Mouse (Mus musculus) layer of hippocampus, adult 18-20 months (tissue): ENCODE measurements around the gene Plagl2. TPM values are rescaled to one million over a fixed set of nuclear protein-coding genes. Genes with fewer than 3 reads are reported as not detected.

Experiments
- DNase-seq, 2 experiments: peaks; one replicate each; pipeline ENCODE4 v3.0.0; 2022; ENCODE audit warnings: low spot score in 2 of 2
- total RNA-seq, 2 experiments: library from RNA; stranded (reverse); gene quantifications; 2 replicates each; pipeline ENCODE4 v1.2.3; 2021

The Plagl2 gene
- total RNA-seq, 2 experiments from 2014 or later, result 5.9 TPM

DNA sequence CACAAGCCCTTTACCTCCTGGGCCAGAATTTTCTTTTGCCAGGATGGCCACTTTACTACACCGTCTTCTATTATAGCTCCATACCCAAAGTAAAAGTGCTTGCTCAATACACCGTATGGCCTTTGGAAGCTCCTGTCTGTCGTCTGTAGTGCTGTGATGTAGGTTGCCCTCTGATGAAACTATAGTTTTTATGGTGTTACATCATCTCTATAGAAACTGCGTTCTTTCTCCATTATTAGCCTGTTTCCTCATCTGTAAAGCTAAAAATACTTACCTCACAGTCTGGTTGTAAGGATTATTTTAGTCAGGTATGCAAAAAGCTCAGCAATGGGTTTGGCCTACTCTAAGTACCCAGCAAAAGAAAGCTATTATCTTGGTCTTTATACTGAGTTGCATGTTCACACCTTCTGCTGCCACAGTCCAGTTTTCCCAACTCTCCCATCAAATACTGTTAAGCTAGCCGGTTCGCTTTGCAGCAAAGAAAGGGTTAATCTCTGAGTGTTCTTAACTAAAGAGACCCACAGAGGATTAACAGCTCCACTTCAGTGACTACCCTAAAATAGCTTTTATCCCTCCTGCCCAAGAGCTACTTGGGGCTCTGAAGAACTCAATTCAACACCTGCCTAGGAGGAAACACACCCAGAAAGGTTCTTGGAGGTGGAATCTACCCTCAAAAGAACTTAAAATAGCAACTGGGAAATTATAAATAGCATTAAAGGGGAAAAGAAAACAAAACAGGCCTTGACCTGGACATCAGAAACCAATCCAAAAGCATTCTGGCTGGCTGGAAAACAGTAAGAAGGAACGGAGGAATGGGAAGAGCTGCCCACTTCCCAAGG is 2.0 kb downstream of the Plagl2 start:
- DNase-seq, result no peak

DNA sequence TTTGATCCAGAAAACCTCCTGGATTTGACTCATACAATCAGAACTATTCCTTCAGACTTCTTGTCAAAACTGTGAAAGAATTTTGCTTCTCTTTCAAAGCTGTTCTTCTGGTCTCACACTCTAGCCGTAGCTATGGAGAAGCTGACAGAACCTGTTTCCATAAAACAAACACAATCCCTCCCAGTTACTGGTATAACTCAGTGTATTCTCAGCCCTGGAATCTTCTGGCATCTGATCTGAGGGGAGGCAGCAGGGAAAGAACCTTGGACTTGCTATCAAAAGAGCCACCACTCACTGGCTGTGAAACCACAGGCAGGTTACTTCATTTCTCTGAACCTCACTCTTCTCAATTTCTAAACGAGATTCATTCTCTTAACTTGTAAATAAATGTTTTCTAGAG is 2.8 kb downstream of the Plagl2 start:
- DNase-seq, result no peak

- DNase-seq, result no peak
Observed at GRCm38 (mm10) chr2:153237891-153238290, 3.3 kb downstream of the Plagl2 start.

DNA sequence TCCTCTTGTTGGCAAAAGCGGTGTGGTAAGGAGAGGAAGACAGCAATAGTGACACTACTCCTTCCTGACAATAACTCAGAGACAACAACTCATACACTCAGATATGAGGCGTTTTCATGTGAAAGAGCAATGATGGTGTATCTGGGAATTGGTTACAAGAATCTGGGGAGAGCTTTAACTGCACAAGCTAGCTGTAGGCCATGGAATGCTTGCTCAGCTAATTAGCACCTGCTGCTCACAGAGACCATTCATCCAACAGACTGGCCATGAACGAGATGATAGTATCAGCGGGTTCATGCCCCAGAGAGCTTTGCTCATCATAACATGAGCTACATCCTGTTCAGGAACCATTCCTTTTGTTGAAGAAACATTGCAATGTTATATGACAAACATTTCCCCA is 4.0 kb downstream of the Plagl2 start:
- DNase-seq, result no peak

DNA sequence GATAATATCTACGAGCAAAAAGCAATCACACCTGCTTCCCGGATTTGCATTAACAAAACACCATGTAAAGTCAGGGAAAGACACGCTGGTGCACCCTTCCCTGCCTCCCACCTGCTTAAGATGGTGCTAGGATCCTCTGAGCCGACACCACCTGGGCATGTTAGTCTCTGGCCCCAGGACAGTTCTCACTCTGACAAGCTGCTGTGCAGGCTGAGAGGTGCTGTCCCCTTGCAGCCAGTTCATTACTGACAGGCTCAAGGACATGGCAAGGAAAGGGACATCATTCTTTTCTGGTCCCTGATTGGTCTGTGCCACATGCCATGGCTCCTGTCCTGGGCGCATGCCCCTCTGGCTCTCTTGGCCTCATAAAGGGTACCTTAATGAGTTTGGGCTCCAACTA is 12.7 kb downstream of the Plagl2 start:
- no peak for DNase-seq

DNA sequence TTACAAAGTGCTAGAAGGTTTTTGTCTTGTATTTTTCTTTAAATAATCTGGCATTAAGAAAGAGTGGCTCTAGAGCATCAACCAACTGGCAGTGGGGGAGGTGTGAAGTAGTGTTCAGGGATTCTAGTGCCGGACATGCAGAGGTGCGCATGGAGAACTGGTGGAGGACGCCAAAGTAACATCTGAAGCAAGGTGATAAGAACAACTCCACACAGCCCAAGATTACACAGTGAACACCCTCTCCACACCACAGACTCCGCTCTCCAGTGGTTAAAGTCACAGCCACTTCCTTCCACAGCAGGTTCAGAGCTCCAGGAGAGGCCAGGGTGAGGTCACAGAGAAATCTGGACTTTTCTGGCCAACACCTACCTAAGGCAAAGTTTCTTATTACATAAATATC is 13.3 kb downstream of the Plagl2 start:
- DNase-seq, result no peak

DNA sequence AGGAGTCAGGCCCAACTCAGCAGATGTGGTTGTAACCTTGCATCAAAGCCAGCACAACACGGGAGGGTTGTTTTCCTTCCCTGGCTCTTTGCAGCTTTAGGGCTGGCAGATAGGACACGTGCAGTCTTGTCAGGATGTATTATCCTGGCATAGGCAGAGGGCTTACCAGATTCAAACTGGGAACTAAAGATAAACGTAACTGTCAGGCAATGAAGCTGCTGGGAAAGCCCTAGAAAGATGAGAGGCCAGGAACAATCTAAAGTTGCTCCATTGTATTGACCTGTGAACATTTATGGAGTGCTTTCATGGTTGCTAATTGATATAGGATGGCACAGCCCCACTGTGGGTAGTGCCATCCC is 15.7 kb downstream of the Plagl2 start:
- no peak for DNase-seq

GRCm38 (mm10) chr2:153224946-153225594 is 16.2 kb downstream of the Plagl2 start, which contains the start of gene Tspyl3:
Gene Tspyl3, minus strand, starts transcription at chr2:153225441.
- DNase-seq, result peak; percentile 33 to 54

- DNase-seq, result no peak
Observed at GRCm38 (mm10) chr2:153222566-153222965, 18.7 kb downstream of the Plagl2 start.

DNA sequence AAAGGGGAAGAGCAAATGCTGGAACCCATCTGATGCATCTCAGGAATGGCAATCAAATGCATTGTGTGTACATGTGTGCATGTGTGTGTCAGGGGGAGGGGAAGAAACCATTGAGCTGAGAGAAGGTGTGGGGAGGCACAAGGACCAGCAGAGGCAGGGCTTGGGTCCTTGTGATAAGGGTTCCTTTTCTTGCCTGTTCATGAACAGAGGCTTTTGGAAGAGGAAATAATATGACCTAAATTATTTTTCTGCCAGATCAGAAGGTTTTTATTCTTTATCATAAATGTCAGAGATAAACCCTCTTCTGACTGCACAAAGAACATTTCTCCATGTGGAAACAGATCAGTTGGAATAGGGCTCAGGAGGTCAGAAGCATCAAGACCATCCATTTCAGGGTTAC is 19.1 kb downstream of the Plagl2 start:
- no peak for DNase-seq

DNA sequence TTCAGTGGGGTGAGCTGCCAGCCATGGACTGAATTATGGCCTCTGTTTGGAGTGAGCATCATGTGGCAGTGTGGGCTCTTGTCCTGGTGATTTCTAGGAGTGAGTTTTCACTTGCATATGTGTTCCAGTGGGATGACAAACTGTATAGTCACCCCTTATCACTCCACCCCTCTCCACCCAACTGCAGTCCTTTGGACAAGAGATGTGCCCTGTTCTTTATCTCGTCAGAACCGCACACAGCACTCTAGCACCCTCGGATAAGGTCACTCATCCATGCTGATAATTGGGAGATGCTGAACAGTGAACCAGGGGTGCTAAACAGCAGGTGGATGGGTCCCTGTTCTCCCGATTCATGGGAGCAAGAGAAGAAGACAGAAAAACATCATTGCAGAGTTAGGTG is 19.6 kb downstream of the Plagl2 start:
- DNase-seq, result no peak

- no peak for DNase-seq
Observed at GRCm38 (mm10) chr2:153218516-153218915, 22.7 kb downstream of the Plagl2 start.

- no peak for DNase-seq
Observed at GRCm38 (mm10) chr2:153217826-153218340, 23.3 kb downstream of the Plagl2 start.

- no peak for DNase-seq
Observed at GRCm38 (mm10) chr2:153215421-153215820, 25.8 kb downstream of the Plagl2 start.

- no peak for DNase-seq
Observed at GRCm38 (mm10) chr2:153214771-153215259, 26.4 kb downstream of the Plagl2 start.

DNA sequence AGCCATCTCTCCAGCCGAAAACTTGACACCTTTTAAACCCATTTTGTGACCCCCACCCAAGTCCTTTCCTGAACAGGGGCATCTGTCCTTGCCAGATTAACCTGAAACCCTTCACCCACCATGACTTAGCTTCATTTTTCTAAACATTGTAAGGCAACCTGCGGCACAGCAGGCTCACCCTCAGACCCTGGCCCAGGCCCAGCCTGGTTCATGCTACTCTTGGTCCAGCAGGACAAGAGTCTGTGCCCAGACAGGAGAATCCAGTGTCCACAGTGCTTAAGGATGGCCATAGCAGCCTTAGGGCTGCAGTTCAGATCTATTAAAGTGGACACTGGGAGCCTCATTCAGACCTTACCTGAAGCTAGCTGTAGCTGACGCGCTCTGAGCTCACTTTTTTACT is 27.9 kb downstream of the Plagl2 start:
- no peak for DNase-seq

DNA sequence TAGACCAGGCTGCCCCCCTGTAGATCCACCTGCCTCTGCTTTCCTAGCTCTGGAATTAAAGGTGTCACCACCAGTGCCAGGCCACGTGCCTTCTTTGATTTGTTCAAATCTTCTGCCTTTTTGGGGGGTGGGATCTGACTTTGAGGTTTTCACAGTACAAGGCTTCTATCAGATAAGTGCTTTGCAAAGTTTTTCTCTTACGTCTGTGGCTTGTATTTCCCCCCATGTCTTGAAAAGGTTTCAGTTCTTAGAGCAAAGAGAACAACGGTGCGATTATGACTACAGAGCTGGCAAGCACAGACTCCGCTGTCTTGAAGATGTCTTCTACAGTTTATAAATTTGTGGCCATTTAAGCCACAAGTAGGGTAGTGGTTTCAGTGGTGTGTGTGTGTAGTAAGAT is 29.8 kb downstream of the Plagl2 start:
- DNase-seq, result no peak

GRCm38 (mm10) chr2:153209286-153209685 is 31.9 kb downstream of the Plagl2 start:
- no peak for DNase-seq

DNA sequence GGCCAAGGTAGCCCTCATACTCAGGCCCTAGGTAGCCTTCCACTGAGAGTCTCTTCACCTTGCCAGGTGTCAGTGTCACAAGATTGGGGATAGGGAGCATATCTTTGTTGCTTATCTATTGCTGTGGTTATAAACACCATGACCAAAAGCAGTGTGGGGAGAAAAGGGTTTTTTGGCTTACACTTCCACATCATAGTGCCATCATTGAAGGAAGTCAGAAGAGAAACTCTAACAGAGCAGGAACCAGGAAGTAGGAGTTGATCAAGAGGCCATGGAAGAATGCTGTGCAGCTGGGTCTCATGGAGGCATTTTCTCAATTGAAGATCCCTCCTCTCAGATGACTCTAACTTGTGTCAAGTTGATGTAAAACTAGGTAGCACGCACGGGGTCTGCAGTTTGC is 33.1 kb downstream of the Plagl2 start:
- DNase-seq, result no peak

GRCm38 (mm10) chr2:153202766-153203165 is 38.5 kb downstream of the Plagl2 start:
- DNase-seq, result no peak

DNA sequence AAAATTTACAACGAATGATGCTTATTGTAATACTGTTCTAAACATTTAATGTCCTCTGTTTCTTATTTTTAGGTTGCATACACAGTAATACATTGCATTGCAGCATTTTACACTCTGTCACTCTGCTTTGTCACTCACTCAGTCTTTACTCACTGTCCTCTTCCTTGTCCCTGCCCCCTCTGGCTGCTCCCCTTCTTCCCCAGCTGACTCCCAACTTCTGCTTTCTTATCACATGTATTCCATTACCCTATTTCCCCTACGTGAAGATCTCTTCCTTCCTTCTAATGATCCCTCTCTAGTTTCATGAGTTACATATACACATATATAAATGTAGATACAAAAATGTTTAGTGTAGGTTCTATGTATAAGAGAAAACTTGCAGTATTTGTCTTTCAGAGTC is 42.1 kb downstream of the Plagl2 start:
- no peak for DNase-seq

DNA sequence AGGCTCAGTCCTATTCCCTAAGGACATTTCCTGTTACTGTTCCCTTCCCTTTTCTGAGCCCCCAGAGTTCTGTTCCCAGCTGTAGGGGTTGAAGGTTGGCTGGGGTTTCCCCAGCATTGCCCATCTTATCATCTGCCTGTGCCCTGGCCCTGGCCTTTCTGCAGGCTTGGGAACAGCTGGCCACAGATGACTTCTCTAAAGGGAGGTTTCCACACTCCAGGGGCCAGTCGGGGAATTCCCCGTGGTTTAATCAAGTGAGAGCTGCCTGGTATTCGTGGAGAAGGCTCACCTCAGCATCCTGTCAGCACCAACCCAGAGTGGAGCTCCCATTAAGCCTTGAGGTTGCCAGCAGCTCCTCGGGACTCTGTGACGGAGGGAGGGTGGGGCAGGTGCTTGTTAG is 42.7 kb downstream of the Plagl2 start:
- DNase-seq, result no peak
